In genomic region chr8:61664162-61664561, GRCm38 (mm10) we compare ENCODE assay signal across 12 mouse cellular contexts.
"Had no signal": no experiment of that assay in that cellular context is flagged by ENCODE, and none has a peak within 500 bp of the region (broad histone marks: within the 10 kb centered on the region; RNA-seq: fewer than 3 reads in every experiment).

No protein-coding gene starts in this region.

- H3K4me1 ChIP-seq: limb, embryonic 15.5 days; liver, embryonic 12.5 days; neural tube, embryonic 15.5 days had no signal

- H3K27me3 ChIP-seq: kidney, embryonic 15.5 days; limb, embryonic 15.5 days; liver, embryonic 12.5 days; midbrain, embryonic 13.5 days; neural tube, embryonic 15.5 days had no signal

- H3K27ac ChIP-seq: kidney, embryonic 15.5 days; limb, embryonic 15.5 days; liver, embryonic 12.5 days; midbrain, embryonic 13.5 days; neural tube, embryonic 15.5 days had no signal

- DNase-seq: kidney, adult 2 months; kidney, postnatal 14 days; right cerebral cortex, postnatal 4 days; spleen, adult 18-20 months; thymus, postnatal 36 days had no signal

- H3K4me3 ChIP-seq: kidney, embryonic 15.5 days; limb, embryonic 15.5 days; liver, embryonic 12.5 days; midbrain, embryonic 13.5 days; myocyte; neural tube, embryonic 15.5 days had no signal

- H3K9ac ChIP-seq: kidney, embryonic 15.5 days; limb, embryonic 15.5 days; liver, embryonic 12.5 days; midbrain, embryonic 13.5 days; neural tube, embryonic 15.5 days had no signal

- H3K9me3 ChIP-seq: kidney, embryonic 15.5 days; limb, embryonic 15.5 days; liver, embryonic 12.5 days; midbrain, embryonic 13.5 days; neural tube, embryonic 15.5 days had no signal

- H3K36me3 ChIP-seq: kidney, embryonic 15.5 days; liver, embryonic 12.5 days; midbrain, embryonic 13.5 days; neural tube, embryonic 15.5 days had no signal

- H3K4me2 ChIP-seq: kidney, embryonic 15.5 days; limb, embryonic 15.5 days; liver, embryonic 12.5 days; midbrain, embryonic 13.5 days; neural tube, embryonic 15.5 days had no signal

- ATAC-seq: intestine, embryonic 16.5 days; liver, embryonic 12.5 days had no signal
